Mouse (Mus musculus) intestine, postnatal 0 days (tissue): ENCODE measurements around the gene Clca1. TPM values are rescaled to one million over a fixed set of nuclear protein-coding genes. Genes with fewer than 3 reads are reported as not detected.

Experiments used
- ATAC-seq: fragments of 200-750 bp; cut with Nextera tagmentation; 2 replicates; pipeline ENCODE4 v1.8.0; 2017; ENCODE audit warnings: mild to moderate bottlenecking, moderate TSS enrichment, moderate library complexity
- H3K27ac ChIP-seq: fragments of 300-500 bp; sonication (generic); 2 replicates; pipeline ENCODE4 v1.5.1; 2014; ENCODE audit warnings: mild to moderate bottlenecking, low read depth, low read length, moderate library complexity
- H3K27me3 ChIP-seq: fragments of 300-500 bp; sonication (generic); replicated peaks from 2 replicates; pipeline ENCODE4 v1.6.1; 2014; ENCODE audit warnings: low read length, mixed read lengths; ENCODE audit not compliant: control insufficient read depth, insufficient read depth
- H3K36me3 ChIP-seq: fragments of 300-500 bp; sonication (generic); 2 replicates; pipeline ENCODE4 v1.6.1; 2014; ENCODE audit warnings: mild to moderate bottlenecking, moderate library complexity; ENCODE audit not compliant: control insufficient read depth, insufficient read depth
- H3K4me1 ChIP-seq: fragments of 300-500 bp; sonication (generic); replicated peaks from 2 replicates; pipeline ENCODE4 v1.6.1; 2014; ENCODE audit warnings: antibody characterized with exemption, low read length, mixed read lengths; ENCODE audit not compliant: control insufficient read depth, insufficient read depth
- H3K4me2 ChIP-seq: fragments of 300-500 bp; sonication (generic); replicated peaks from 2 replicates; pipeline ENCODE4 v1.6.1; 2014; ENCODE audit warnings: low read depth, mild to moderate bottlenecking, moderate library complexity
- H3K4me3 ChIP-seq: fragments of 300-500 bp; sonication (generic); 2 replicates; pipeline ENCODE4 v1.5.1; 2014; ENCODE audit warnings: low read depth, low read length
- H3K9ac ChIP-seq: fragments of 300-500 bp; sonication (generic); 2 replicates; pipeline ENCODE4 v1.6.1; 2014; ENCODE audit warnings: mild to moderate bottlenecking, low read depth, low read length
- H3K9me3 ChIP-seq: fragments of 300-500 bp; sonication (generic); 2 replicates; pipeline ENCODE4 v1.6.1; 2016; ENCODE audit warnings: mixed run types; ENCODE audit not compliant: control insufficient read depth
- CTCF ChIP-seq: sonication (generic); IDR thresholded peaks from 2 replicates; pipeline ENCODE4 v1.5.1; 2016; ENCODE audit warnings: low read depth, mild to moderate bottlenecking, control low read depth, antibody characterized with exemption, moderate library complexity
- WGBS: fragments of 180-500 bp; shearing (Covaris S2); extraction: QIAGEN DNeasy Blood & Tissue Kit; methylation state at CpG from one replicate; pipeline ENCODE4 v1.1.7; 2014; 5-methylcytosine and 5-hydroxymethylcytosine counted together
- polyA plus RNA-seq: library from polyadenylated mRNA; unstranded; fragments of >200 nt; fragmentation: Nextera tagmentation; extraction: Ambion mirVana; gene quantifications from 2 replicates; pipeline ENCODE4 v1.2.1, GENCODE M21; 2015

Gene Clca1
- polyA plus RNA-seq, 1 experiment from 2014 or later = 129 TPM

- no peak overlapping the region for H3K4me3 ChIP-seq
- H3K27me3 ChIP-seq = no peaks in the 10 kb centered on the region
- no peak overlapping the region for H3K4me2 ChIP-seq
- 44% methylated on average over 1 of the region's 1 CpGs for WGBS
- no peak overlapping the region for H3K9ac ChIP-seq
- no peak overlapping the region for H3K27ac ChIP-seq
- no peaks in the 10 kb centered on the region for H3K9me3 ChIP-seq
- H3K36me3 ChIP-seq = no peaks in the 10 kb centered on the region
- no peak for ATAC-seq
- no peak for TF ChIP-seq CTCF
- no peaks in the 10 kb centered on the region for H3K4me1 ChIP-seq
These were observed 62.8 kb downstream of the Clca1 start for GRCm38 (mm10) chr3:144969755-144970154.

- no peaks in the 10 kb centered on the region for H3K36me3 ChIP-seq
- H3K27me3 ChIP-seq = no peaks in the 10 kb centered on the region
- no peak overlapping the region for H3K9ac ChIP-seq
- H3K9me3 ChIP-seq = no peaks in the 10 kb centered on the region
- H3K4me1 ChIP-seq = no peaks in the 10 kb centered on the region
- no peak for TF ChIP-seq CTCF
- 31% methylated on average over 4 of the region's 4 CpGs for WGBS
- H3K27ac ChIP-seq = no peak overlapping the region
- H3K4me3 ChIP-seq = no peak overlapping the region
- ATAC-seq = no peak
- no peak overlapping the region for H3K4me2 ChIP-seq
These were observed 66.5 kb downstream of the Clca1 start for GRCm38 (mm10) chr3:144966074-144966473.

Other genes with a start within 250 kb of the Clca1 start
- 0.08 and 0.25 TPM in 2 replicates for gene Clca3a2, start 213.3 kb downstream of the Clca1 start, polyA plus RNA-seq
- 2.5 and 3.6 TPM in 2 replicates for gene Clca3b, start 183.4 kb downstream of the Clca1 start, polyA plus RNA-seq
- 776 and 777 TPM in 2 replicates for gene Clca4b, start 100.2 kb downstream of the Clca1 start, polyA plus RNA-seq
- gene Clca4a, start 57.7 kb downstream of the Clca1 start, polyA plus RNA-seq = 0.94 and 1.8 TPM in 2 replicates
- gene Clca2, start 66.7 kb upstream of the Clca1 start, polyA plus RNA-seq = 0.47 and 0.51 TPM in 2 replicates
- 11.4 and 14.6 TPM in 2 replicates for gene Odf2l, start 85.8 kb upstream of the Clca1 start, polyA plus RNA-seq